Mouse (Mus musculus) gastrocnemius, postnatal 4 days (tissue): Measurements from ENCODE around the gene Dis3l2. TPM values are rescaled to one million over a fixed set of nuclear protein-coding genes. Genes with fewer than 3 reads are reported as not detected.

ENCODE experiments used
- DNase-seq, 2 experiments: peaks; one replicate each; pipeline ENCODE4 v3.0.0; 2021 to 2022; ENCODE audit warnings: low spot score in 2 of 2, mixed read lengths in 2 of 2
- total RNA-seq, 2 experiments: library from RNA; stranded (reverse); gene quantifications; 2 replicates each; pipeline ENCODE4 v1.2.3; 2021

Gene Dis3l2
- total RNA-seq, 2 experiments from 2014 or later, result 21.0 to 22.4 TPM

- DNase-seq, result no peak
These were observed 208.9 kb downstream of the Dis3l2 start for GRCm38 (mm10) chr1:86912481-86912880.

- DNase-seq, result no peak
These were observed 210.3 kb downstream of the Dis3l2 start for GRCm38 (mm10) chr1:86913896-86914295.

GRCm38 (mm10) chr1:86914697-86915096 lies 211.1 kb downstream of the Dis3l2 start:
- no peak for DNase-seq

- DNase-seq, result no peak
These were observed 212.9 kb downstream of the Dis3l2 start for GRCm38 (mm10) chr1:86916355-86916984.

- no peak for DNase-seq
These were observed 222.2 kb downstream of the Dis3l2 start for GRCm38 (mm10) chr1:86925776-86926175.

- DNase-seq, result no peak
These were observed 228.2 kb downstream of the Dis3l2 start for GRCm38 (mm10) chr1:86931606-86932379.

- DNase-seq, result no peak
These were observed 229.2 kb downstream of the Dis3l2 start for GRCm38 (mm10) chr1:86932810-86933209.

- no peak for DNase-seq
These were observed 230.0 kb downstream of the Dis3l2 start for GRCm38 (mm10) chr1:86933656-86934055.

- DNase-seq, result no peak
These were observed 248.0 kb downstream of the Dis3l2 start for GRCm38 (mm10) chr1:86951501-86952205.

GRCm38 (mm10) chr1:86955801-86956200 lies 252.2 kb downstream of the Dis3l2 start:
- no peak for DNase-seq

- peak in 1 of 2 experiments; percentile 39 for DNase-seq
These were observed 264.8 kb downstream of the Dis3l2 start for GRCm38 (mm10) chr1:86968261-86968964.

GRCm38 (mm10) chr1:86969173-86969725 lies 265.6 kb downstream of the Dis3l2 start:
- no peak for DNase-seq

GRCm38 (mm10) chr1:86972693-86973092 lies 269.1 kb downstream of the Dis3l2 start:
- no peak for DNase-seq

GRCm38 (mm10) chr1:86977018-86977417 lies 273.4 kb downstream of the Dis3l2 start:
- DNase-seq, result no peak

GRCm38 (mm10) chr1:86986372-86986771 lies 282.8 kb downstream of the Dis3l2 start:
- no peak for DNase-seq

GRCm38 (mm10) chr1:86992849-86993248 lies 289.2 kb downstream of the Dis3l2 start:
- DNase-seq, result no peak

- no peak for DNase-seq
These were observed 290.4 kb downstream of the Dis3l2 start for GRCm38 (mm10) chr1:86994023-86994422.

GRCm38 (mm10) chr1:86998051-86998450 lies 294.4 kb downstream of the Dis3l2 start:
- no peak for DNase-seq

- no peak for DNase-seq
These were observed 297.8 kb downstream of the Dis3l2 start for GRCm38 (mm10) chr1:87001365-87001764.

- no peak for DNase-seq
These were observed 299.0 kb downstream of the Dis3l2 start for GRCm38 (mm10) chr1:87002545-87003168.

GRCm38 (mm10) chr1:87003169-87003552 lies 299.6 kb downstream of the Dis3l2 start:
- no peak for DNase-seq
